Mouse (Mus musculus): ENCODE measurements around the gene Sec14l2.
A peak's percentile ranks its signal among the peaks of the same experiment; 100 is the strongest.

Gene Sec14l2

GRCm38 (mm10) chr11:4122742-4123579 is at the start of gene Sec14l2:
Gene Sec14l2 (minus strand): TSS chr11:4123415.
- peak; percentile 51 to 52 for DNase-seq (ENCODE audit: low spot score in 2 of 2)

GRCm38 (mm10) chr11:4166467-4167090 is 43.4 kb upstream of the Sec14l2 start:
- no peak for DNase-seq (ENCODE audit: low spot score in 2 of 2)

- DNase-seq (ENCODE audit: low spot score in 2 of 2) = no peak
Measured at GRCm38 (mm10) chr11:4164701-4165100, 41.5 kb upstream of the Sec14l2 start.

GRCm38 (mm10) chr11:4160758-4161480 is 37.7 kb upstream of the Sec14l2 start:
- no peak for DNase-seq (ENCODE audit: low spot score in 2 of 2)

GRCm38 (mm10) chr11:4159808-4160708 is 36.8 kb upstream of the Sec14l2 start, which contains the start of the genes Ccdc157 and Sf3a1:
Gene Ccdc157 (minus strand): TSS chr11:4160293.
Gene Sf3a1 (plus strand): TSS chr11:4160350.
- DNase-seq (ENCODE audit: low spot score in 2 of 2) = peak; percentile 93

- DNase-seq (ENCODE audit: low spot score in 2 of 2) = no peak
Measured at GRCm38 (mm10) chr11:4158676-4159075, 35.5 kb upstream of the Sec14l2 start.

- no peak for DNase-seq (ENCODE audit: low spot score in 2 of 2)
Measured at GRCm38 (mm10) chr11:4155641-4156040, 32.4 kb upstream of the Sec14l2 start.

GRCm38 (mm10) chr11:4153694-4154093 is 30.5 kb upstream of the Sec14l2 start:
- no peak for DNase-seq (ENCODE audit: low spot score in 2 of 2)

- no peak for DNase-seq (ENCODE audit: low spot score in 2 of 2)
Measured at GRCm38 (mm10) chr11:4149886-4150285, 26.7 kb upstream of the Sec14l2 start.

- no peak for DNase-seq (ENCODE audit: low spot score in 2 of 2)
Measured at GRCm38 (mm10) chr11:4148536-4149156, 25.4 kb upstream of the Sec14l2 start.

GRCm38 (mm10) chr11:4148120-4148519 is 24.9 kb upstream of the Sec14l2 start:
- DNase-seq (ENCODE audit: low spot score in 2 of 2) = no peak

- no peak for DNase-seq (ENCODE audit: low spot score in 2 of 2)
Measured at GRCm38 (mm10) chr11:4147098-4147497, 23.9 kb upstream of the Sec14l2 start.

- DNase-seq (ENCODE audit: low spot score in 2 of 2) = no peak
Measured at GRCm38 (mm10) chr11:4146381-4146780, 23.2 kb upstream of the Sec14l2 start.

- no peak for DNase-seq (ENCODE audit: low spot score in 2 of 2)
Measured at GRCm38 (mm10) chr11:4143281-4144062, 20.3 kb upstream of the Sec14l2 start.

- DNase-seq (ENCODE audit: low spot score in 2 of 2) = no peak
Measured at GRCm38 (mm10) chr11:4142352-4142751, 19.1 kb upstream of the Sec14l2 start.

- no peak for DNase-seq (ENCODE audit: low spot score in 2 of 2)
Measured at GRCm38 (mm10) chr11:4141505-4141904, 18.3 kb upstream of the Sec14l2 start.

GRCm38 (mm10) chr11:4138964-4139363 is 15.7 kb upstream of the Sec14l2 start:
- DNase-seq (ENCODE audit: low spot score in 2 of 2) = no peak

GRCm38 (mm10) chr11:4134986-4135935 is 12.0 kb upstream of the Sec14l2 start, which contains the start of gene Rnf215:
Gene Rnf215 (plus strand): TSS chr11:4135202.
- peak; percentile 83 to 86 for DNase-seq (ENCODE audit: low spot score in 2 of 2)

- no peak for DNase-seq (ENCODE audit: low spot score in 2 of 2)
Measured at GRCm38 (mm10) chr11:4134400-4134799, 11.2 kb upstream of the Sec14l2 start.

All from spleen, postnatal 36 days (tissue).